Mouse (Mus musculus): Measurements from ENCODE around the gene Mall. TPM values are rescaled to one million over a fixed set of nuclear protein-coding genes. Genes with fewer than 3 reads are reported as not detected.

Mall gene
- total and polyA plus RNA-seq, 3 experiments = 0.11 TPM; not detected in 2

DNA sequence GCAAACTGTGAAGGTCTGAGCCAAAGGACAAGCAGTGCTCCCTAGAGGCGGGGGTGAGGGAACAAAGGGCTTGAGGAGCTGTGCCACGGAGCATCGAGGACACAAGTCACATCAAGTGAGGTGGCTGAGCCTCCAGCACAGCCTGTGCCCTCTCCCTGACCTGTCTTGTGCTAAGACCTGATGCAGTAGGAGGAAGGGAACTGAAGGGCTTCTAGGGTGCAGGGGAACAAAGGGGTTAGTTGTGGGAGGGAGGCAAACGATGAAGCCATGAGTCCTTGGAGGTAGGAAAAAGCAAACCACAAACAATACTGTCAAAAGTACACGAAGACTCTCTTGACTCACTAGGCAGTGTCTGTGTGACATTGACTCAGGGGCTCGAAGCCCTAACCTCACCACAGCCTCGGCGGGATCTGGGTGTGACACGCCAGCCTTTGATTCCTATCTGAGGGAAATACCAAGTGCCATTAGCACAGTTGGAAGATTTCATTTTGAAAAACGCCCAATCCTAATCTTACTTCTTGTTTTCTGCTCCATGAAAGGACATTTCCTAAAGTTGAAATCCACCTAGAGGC lies 30.8 kb upstream of the Mall start:
- Histone ChIP-seq H3K9me3 (replicated peaks; ENCODE audit: low read length) (no peaks in the 10 kb centered on the region), H3K9ac (ENCODE audit: insufficient read depth, low read depth) (no peak overlapping the region), H3K4me2 (ENCODE audit: insufficient read depth, low read depth, poor library complexity, severe bottlenecking) (no peak overlapping the region), H3K4me3 (replicated peaks in 1 of 3; ENCODE audit: low read depth in 2 of 3, low read length in 2 of 3, poor library complexity in 1 of 3) (no peak overlapping the region), H3K36me3 (replicated peaks in 1 of 2; ENCODE audit: control insufficient read depth in 1 of 2, insufficient read depth in 1 of 2, low read length in 1 of 2) (peaks cover 0 to 6% of the 10 kb centered on the region in 2 experiments), H3K27me3 (replicated peaks) (no peaks in the 10 kb centered on the region), H3K27ac (ENCODE audit: insufficient read depth, low read depth) (no peak overlapping the region), H3K4me1 (ENCODE audit: control insufficient read depth in 1 of 2, insufficient read depth in 2 of 2) (peaks cover 0 to 6% of the 10 kb centered on the region in 2 experiments; a peak in 1 of 4 replicates), H3K79me2 (replicated peaks; ENCODE audit: control insufficient read depth, extremely low read depth, insufficient read depth, poor library complexity, severe bottlenecking) (no peaks in the 10 kb centered on the region)
- in situ Hi-C loops (cut with MboI; ENCODE audit: low pct_ligation_motif_present, low pct_unique_long_range_greater_than_20kb, low sequenced_read_pairs) = no loop called here
- dilution Hi-C loops (cut with MboI; ENCODE audit: extremely low pct_ligation_motif_present, extremely low pct_unique_long_range_greater_than_20kb, low sequenced_read_pairs) = no loop called here
- TF ChIP-seq MXI1 (IDR thresholded peaks at IDR 0.05; ENCODE audit: low read depth, low read length) = no peak
- TF ChIP-seq PAX5 (IDR thresholded peaks at IDR 0.05; ENCODE audit: low read length) = no peak
- no peak for TF ChIP-seq NELFE (IDR thresholded peaks at IDR 0.05; ENCODE audit: low read depth, low read length)
- no peak for TF ChIP-seq IRF4 (IDR thresholded peaks at IDR 0.05; ENCODE audit: low read depth, low read length)
- no peak for TF ChIP-seq ETS1 (conservative IDR thresholded peaks at IDR 0.05; ENCODE audit: low read depth, low read length)
- DNase-seq (ENCODE audit: extremely low read depth) = no peak

DNA sequence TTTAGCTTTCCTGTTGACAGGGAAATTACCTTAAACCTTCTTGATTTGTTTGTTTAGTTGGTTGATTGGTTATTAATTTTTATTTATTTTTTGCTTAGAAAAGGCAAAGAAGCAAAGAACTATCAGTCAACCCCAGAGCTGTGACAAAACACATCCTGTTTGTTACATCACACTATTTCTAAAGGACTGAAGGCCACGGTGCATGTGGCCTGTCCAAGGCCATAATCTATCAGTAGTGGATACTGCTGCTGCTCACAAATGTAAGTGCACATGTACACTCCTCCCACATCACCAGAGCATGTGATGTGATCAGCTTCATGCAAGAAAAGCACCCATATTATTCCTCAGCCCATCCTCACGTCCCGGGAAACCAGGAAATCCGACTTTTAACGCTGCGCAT lies 30.3 kb upstream of the Mall start:
- no peak overlapping the region for H3K4me3 ChIP-seq (replicated peaks in 1 of 3; ENCODE audit: low read depth in 2 of 3, low read length in 2 of 3, poor library complexity in 1 of 3)
- dilution Hi-C loops (cut with MboI; ENCODE audit: extremely low pct_ligation_motif_present, extremely low pct_unique_long_range_greater_than_20kb, low sequenced_read_pairs) (no loop called here), in situ Hi-C loops (cut with MboI; ENCODE audit: low pct_ligation_motif_present, low pct_unique_long_range_greater_than_20kb, low sequenced_read_pairs) (no loop called here)
- DNase-seq (ENCODE audit: extremely low read depth) = no peak
- H3K4me1 ChIP-seq (ENCODE audit: control insufficient read depth in 1 of 2, insufficient read depth in 2 of 2) = peaks cover 0 to 6% of the 10 kb centered on the region in 2 experiments; a peak in 1 of 4 replicates
- H3K9ac ChIP-seq (ENCODE audit: insufficient read depth, low read depth) = no peak overlapping the region
- H3K79me2 ChIP-seq (replicated peaks; ENCODE audit: control insufficient read depth, extremely low read depth, insufficient read depth, poor library complexity, severe bottlenecking) = no peaks in the 10 kb centered on the region
- no peaks in the 10 kb centered on the region for H3K9me3 ChIP-seq (replicated peaks; ENCODE audit: low read length)
- TF ChIP-seq POLR2AphosphoS2 (IDR thresholded peaks at IDR 0.05; ENCODE audit: low read depth, low read length) (no peak), ELF1 (IDR thresholded peaks at IDR 0.05; ENCODE audit: low read depth, low read length) (no peak), MEF2A (IDR thresholded peaks at IDR 0.05; ENCODE audit: borderline replicate concordance, low read depth, low read length) (no peak), IRF4 (IDR thresholded peaks at IDR 0.05; ENCODE audit: low read depth, low read length) (no peak), NRF1 (IDR thresholded peaks at IDR 0.05; ENCODE audit: low read depth, low read length) (no peak), SMC3 (IDR thresholded peaks at IDR 0.05; ENCODE audit: low read depth, low read length) (no peak), CTCF (conservative IDR thresholded peaks at IDR 0.05 in 1 of 2, IDR thresholded peaks at IDR 0.05 in 1 of 2; ENCODE audit: low read depth in 2 of 2, low read length in 2 of 2) (no peak), USF1 (IDR thresholded peaks at IDR 0.05; ENCODE audit: low read depth, low read length) (no peak), TBP (conservative IDR thresholded peaks at IDR 0.05; ENCODE audit: low read depth, low read length) (no peak), ZKSCAN1 (IDR thresholded peaks at IDR 0.05; ENCODE audit: borderline replicate concordance, low read depth, low read length) (no peak), USF2 (conservative IDR thresholded peaks at IDR 0.05; ENCODE audit: low read depth, low read length) (no peak), MAFK (IDR thresholded peaks at IDR 0.05; ENCODE audit: insufficient replicate concordance, low read length) (no peak), BHLHE40 (IDR thresholded peaks at IDR 0.05; ENCODE audit: low read depth, low read length) (no peak), MXI1 (IDR thresholded peaks at IDR 0.05; ENCODE audit: low read depth, low read length) (no peak), JUND (conservative IDR thresholded peaks at IDR 0.05; ENCODE audit: low read depth, low read length) (no peak), SIN3A (IDR thresholded peaks at IDR 0.05; ENCODE audit: low read length) (no peak)
- H3K27me3 ChIP-seq (replicated peaks) = no peaks in the 10 kb centered on the region
- no peak overlapping the region for H3K27ac ChIP-seq (ENCODE audit: insufficient read depth, low read depth)
- peaks cover 0 to 8% of the 10 kb centered on the region in 2 experiments for H3K36me3 ChIP-seq (replicated peaks in 1 of 2; ENCODE audit: control insufficient read depth in 1 of 2, insufficient read depth in 1 of 2, low read length in 1 of 2)
- H3K4me2 ChIP-seq (ENCODE audit: insufficient read depth, low read depth, poor library complexity, severe bottlenecking) = no peak overlapping the region
